Mouse (Mus musculus) forebrain, embryonic 11.5 days (tissue): Measurements from ENCODE around the gene B3gat1. TPM values are rescaled to one million over a fixed set of nuclear protein-coding genes. Genes with fewer than 3 reads are reported as not detected.

Source experiments
- ATAC-seq: fragments of 200-750 bp; cut with Nextera tagmentation; replicated peaks from 2 replicates; pipeline ENCODE4 v1.8.0; 2017; ENCODE audit warnings: moderate TSS enrichment; ENCODE audit not compliant: low FRiP score
- DNase-seq: peaks from one replicate; pipeline ENCODE4 v3.0.0-alpha.2; 2017; ENCODE audit warnings: low spot score
- H3K27ac ChIP-seq: fragments of 300-500 bp; sonication (generic); 2 replicates; pipeline ENCODE4 v1.5.1; 2014; ENCODE audit warnings: low read depth, low read length
- H3K27me3 ChIP-seq: fragments of 300-500 bp; sonication (generic); 2 replicates; pipeline ENCODE4 v1.6.1; 2014; ENCODE audit warnings: mild to moderate bottlenecking, low read length, mixed read lengths; ENCODE audit not compliant: control insufficient read depth, insufficient read depth
- H3K36me3 ChIP-seq: fragments of 300-500 bp; sonication (generic); 2 replicates; pipeline ENCODE4 v1.6.1; 2014; ENCODE audit warnings: mild to moderate bottlenecking, low read length, moderate library complexity, mixed read lengths; ENCODE audit not compliant: control insufficient read depth, insufficient read depth
- H3K4me1 ChIP-seq: fragments of 300-500 bp; sonication (generic); replicated peaks from 2 replicates; pipeline ENCODE4 v1.6.1; 2014; ENCODE audit warnings: low read length, mixed read lengths; ENCODE audit not compliant: control insufficient read depth, insufficient read depth
- H3K4me2 ChIP-seq: fragments of 300-500 bp; sonication (generic); 2 replicates; pipeline ENCODE4 v1.6.1; 2014; ENCODE audit warnings: low read depth, mild to moderate bottlenecking, low read length, moderate library complexity, mixed read lengths; ENCODE audit not compliant: severe bottlenecking
- H3K4me3 ChIP-seq: fragments of 300-500 bp; sonication (generic); 2 replicates; pipeline ENCODE4 v1.5.1; 2014; ENCODE audit warnings: low read depth, low read length
- H3K9ac ChIP-seq: fragments of 300-500 bp; sonication (generic); 2 replicates; pipeline ENCODE4 v1.6.1; 2014; ENCODE audit warnings: low read length
- H3K9me3 ChIP-seq: fragments of 300-500 bp; sonication (generic); 2 replicates; pipeline ENCODE4 v1.6.1; 2016; ENCODE audit warnings: low read length, mixed read lengths; ENCODE audit not compliant: control insufficient read depth
- WGBS: fragments of 180-500 bp; shearing (Covaris S2); extraction: QIAGEN DNeasy Blood & Tissue Kit; methylation state at CpG from one replicate; pipeline ENCODE4 v1.1.7; 2014; 5-methylcytosine and 5-hydroxymethylcytosine counted together
- polyA plus RNA-seq: library from polyadenylated mRNA; unstranded; fragments of >200 nt; fragmentation: Nextera tagmentation; extraction: Ambion mirVana; gene quantifications from 2 replicates; pipeline ENCODE4 v1.2.1, GENCODE M21; 2014

The B3gat1 gene
- 8.2 and 8.9 TPM in 2 replicates for polyA plus RNA-seq

DNA sequence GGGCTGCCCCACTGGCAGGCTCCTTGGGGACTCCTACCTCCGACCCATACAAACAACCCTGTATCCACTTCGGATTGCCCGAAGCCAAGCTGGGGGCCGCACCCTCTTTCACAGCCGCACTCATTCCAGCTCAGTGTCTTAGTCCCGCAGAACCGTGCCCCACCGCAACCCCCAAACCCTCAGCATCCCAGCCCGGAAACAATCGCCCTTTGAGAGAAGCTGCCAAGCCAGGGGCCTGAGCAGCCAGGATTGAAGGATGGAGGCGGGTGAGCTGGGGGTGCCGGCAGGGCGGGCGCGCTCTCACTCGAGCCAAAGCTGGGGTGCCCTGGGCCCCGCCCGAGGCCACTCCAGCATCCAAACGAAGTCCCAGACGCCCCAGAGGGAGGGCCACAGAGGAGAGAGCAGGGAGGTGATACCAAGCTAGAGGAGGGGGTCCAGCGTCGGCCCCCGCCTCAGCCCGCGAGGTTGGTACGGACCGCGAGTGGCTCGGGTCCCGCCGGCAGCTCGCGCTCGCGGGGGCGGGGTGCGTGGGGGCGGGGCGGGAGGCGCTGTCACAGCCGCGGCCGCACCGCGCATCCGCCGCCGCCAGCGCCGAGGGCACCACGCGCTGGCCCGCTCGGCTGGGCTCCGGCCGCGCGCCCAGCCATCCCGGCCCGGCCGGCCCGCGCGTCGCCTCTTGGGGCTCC is at the start of gene B3gat1:
TSS of gene B3gat1 (plus strand) at position 523 of the 686 bp plus-strand sequence.
- DNase-seq (peak; percentile 85), ATAC-seq (peak; percentile 91)
- Histone ChIP-seq H3K4me1 (peaks cover 3% of the 10 kb centered on the region; the same call in 1 of the 2 replicates), H3K27me3 (no peaks in the 10 kb centered on the region; the same call in none of the 2 replicates), H3K27ac (no peak within 1 kb of the TSS), H3K9me3 (no peaks in the 10 kb centered on the region), H3K4me3 (peak within 1 kb of the TSS; percentile 68), H3K36me3 (no peaks in the 10 kb centered on the region), H3K4me2 (peak within 1 kb of the TSS; percentile 94), H3K9ac (peak within 1 kb of the TSS; percentile 70)
- WGBS = under 1% methylated on average over 30 of the region's 65 CpGs

DNA sequence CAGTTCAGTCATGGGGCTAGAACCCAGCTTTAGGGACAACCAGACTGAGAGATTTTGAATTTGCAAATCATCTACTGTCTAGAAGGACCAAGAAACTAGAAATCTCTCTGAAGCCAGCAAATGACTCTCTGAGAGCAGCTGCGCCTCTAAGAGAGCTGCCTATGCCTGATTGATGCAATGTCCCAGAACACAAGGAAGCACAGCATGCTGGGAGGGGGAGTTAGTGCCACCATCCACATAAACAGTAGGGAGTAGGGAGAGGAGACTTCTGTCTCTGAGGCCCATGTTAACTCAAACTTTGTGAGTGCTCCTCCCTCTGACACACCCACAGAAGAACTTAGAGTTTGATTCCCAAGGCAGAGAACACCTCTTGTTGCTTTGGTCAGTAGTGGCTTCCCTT is 44.4 kb upstream of the B3gat1 start:
- no peaks in the 10 kb centered on the region for H3K27me3 ChIP-seq
- DNase-seq (no peak), ATAC-seq (no peak)
- no peak overlapping the region for H3K9ac ChIP-seq
- H3K4me1 ChIP-seq = no peaks in the 10 kb centered on the region; the same call in 1 of the 2 replicates
- no peaks in the 10 kb centered on the region for H3K9me3 ChIP-seq
- H3K4me2 ChIP-seq = no peak overlapping the region
- WGBS = 83% methylated on average over 1 of the region's 1 CpGs
- H3K36me3 ChIP-seq = no peaks in the 10 kb centered on the region
- H3K4me3 ChIP-seq = no peak overlapping the region
- no peak overlapping the region for H3K27ac ChIP-seq

DNA sequence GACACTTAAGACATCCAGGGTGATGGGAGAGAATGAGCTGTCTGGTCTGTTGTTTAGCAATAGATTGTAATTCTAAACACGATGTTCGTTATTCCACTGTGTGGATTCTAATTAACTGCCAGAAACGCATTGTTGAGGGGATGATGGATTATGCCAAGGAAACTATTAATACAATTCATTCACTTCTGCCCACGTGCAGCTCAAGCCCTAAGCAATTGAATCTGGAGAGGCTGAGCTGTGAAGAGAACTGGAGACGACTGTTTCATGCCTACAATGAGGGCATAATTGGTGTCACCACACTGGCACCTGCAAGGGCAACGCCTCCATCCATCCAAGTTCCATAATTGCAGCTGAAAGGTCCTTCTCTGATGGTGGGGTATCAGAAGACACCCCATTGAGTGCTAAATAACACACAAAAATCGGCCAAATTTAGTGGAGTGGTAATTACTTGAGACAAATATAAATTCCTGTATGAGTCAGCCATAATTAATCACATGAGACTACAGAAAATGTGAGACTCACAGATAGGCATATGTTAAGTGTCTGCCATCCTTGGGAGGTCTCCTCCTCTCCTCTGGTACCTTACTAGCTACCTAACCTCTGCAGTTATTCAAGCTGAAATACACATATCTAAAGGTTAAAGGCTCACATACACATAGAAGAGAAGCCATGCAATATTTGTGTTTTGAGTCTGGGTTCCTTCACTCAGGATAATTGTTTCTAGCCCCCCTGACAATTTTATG is 43.4 kb upstream of the B3gat1 start:
- Histone ChIP-seq H3K27me3 (no peaks in the 10 kb centered on the region), H3K4me1 (no peaks in the 10 kb centered on the region; the same call in 1 of the 2 replicates), H3K27ac (no peak overlapping the region), H3K9ac (no peak overlapping the region), H3K9me3 (no peaks in the 10 kb centered on the region), H3K4me3 (no peak overlapping the region), H3K4me2 (no peak overlapping the region), H3K36me3 (no peaks in the 10 kb centered on the region)
- ATAC-seq (peak; percentile 70), DNase-seq (no peak)
- WGBS = 36% methylated on average over 7 of the region's 7 CpGs

DNA sequence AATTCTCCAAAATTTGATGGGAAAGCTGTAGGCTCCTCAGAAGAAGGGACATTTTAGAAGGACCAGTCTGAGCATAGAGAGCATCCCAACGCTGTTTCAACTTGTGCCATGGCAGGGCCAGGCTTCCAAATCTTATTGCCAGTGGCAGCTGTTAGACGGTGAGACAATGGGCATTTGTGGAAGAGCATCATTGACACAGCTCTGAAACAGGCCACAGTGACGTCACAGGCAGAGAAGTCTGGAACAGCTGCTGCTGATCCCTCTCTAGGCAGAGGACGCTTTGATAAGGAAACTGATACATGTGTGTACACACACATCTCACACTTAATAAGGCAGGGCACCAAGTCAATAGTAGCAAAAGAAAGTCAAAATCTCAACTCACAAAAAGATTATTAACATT is 40.9 kb upstream of the B3gat1 start:
- Histone ChIP-seq H3K4me3 (no peak overlapping the region), H3K27ac (no peak overlapping the region), H3K4me2 (no peak overlapping the region), H3K9me3 (no peaks in the 10 kb centered on the region), H3K4me1 (no peaks in the 10 kb centered on the region; the same call in 1 of the 2 replicates), H3K9ac (no peak overlapping the region), H3K27me3 (no peaks in the 10 kb centered on the region), H3K36me3 (no peaks in the 10 kb centered on the region)
- DNase-seq = no peak
- no peak for ATAC-seq
- 76% methylated on average over 4 of the region's 4 CpGs for WGBS

DNA sequence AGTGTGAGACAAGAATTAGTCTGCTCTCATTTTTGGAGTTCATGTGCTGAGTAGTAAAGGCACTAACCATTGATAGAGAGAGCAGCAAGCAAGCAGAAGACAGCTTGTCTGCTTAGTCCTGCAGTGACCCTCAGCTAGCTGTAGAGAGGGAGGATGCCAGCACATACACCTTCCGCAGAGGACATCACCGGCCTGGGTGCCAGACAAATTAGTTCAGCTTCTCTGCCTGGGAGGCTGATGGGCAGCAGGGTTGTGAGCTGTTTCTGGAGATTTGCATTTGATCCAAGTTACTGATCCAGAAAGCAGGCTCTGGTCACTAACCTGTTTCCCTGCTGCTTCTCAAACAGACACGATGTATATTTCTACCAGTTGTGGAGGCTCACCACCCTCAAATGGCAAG is 38.9 kb upstream of the B3gat1 start:
- Histone ChIP-seq H3K4me2 (no peak overlapping the region), H3K27ac (no peak overlapping the region), H3K4me1 (no peaks in the 10 kb centered on the region; the same call in 1 of the 2 replicates), H3K9me3 (no peaks in the 10 kb centered on the region), H3K4me3 (no peak overlapping the region), H3K36me3 (no peaks in the 10 kb centered on the region), H3K27me3 (no peaks in the 10 kb centered on the region), H3K9ac (no peak overlapping the region)
- no peak for DNase-seq
- ATAC-seq = no peak
- 90% methylated on average over 3 of the region's 3 CpGs for WGBS

DNA sequence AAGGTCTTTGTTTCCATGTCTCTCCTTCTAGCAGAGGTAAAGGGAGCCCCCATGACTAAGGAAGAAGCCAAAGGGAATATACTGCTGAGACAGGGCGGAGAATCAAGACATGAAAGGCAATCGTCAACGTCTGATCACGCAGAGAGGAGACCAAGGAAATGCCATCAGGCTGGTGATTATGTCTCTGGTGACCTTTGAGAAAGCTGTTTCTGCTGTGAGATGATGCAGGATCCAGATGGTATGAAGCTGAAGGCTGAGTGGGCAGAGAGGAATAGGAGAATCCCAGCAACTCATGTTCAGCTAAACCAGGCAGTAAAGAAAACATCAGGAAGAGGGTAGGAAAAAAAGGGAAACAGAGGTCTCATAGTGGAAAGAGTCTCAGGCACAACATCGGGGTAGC is 38.4 kb upstream of the B3gat1 start:
- Histone ChIP-seq H3K4me3 (no peak overlapping the region), H3K27me3 (no peaks in the 10 kb centered on the region), H3K4me2 (no peak overlapping the region), H3K27ac (no peak overlapping the region), H3K9ac (no peak overlapping the region), H3K4me1 (no peaks in the 10 kb centered on the region), H3K9me3 (no peaks in the 10 kb centered on the region), H3K36me3 (no peaks in the 10 kb centered on the region)
- DNase-seq (no peak), ATAC-seq (no peak)
- 84% methylated on average over 5 of the region's 5 CpGs for whole genome bisulfite sequencing

DNA sequence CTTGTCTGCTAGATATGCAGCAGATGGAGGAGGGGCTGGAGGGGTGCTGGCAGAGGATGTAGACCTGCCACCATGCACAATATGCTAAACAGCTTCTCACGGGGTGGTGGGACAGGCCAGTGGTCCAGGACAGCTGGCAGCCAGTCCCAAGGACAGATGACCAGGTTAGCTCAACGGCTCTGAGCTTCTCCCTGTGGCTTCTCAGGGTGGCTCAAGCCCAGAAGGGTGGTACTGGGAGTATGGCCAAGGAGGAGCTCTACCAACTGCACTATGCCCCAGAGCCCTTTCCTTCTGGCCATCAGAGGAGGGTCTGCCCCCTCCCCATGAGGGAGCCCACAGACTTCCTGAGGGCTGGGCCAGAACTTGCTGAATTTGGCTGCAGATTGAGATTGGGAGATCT is 35.2 kb upstream of the B3gat1 start:
- H3K9me3 ChIP-seq = no peaks in the 10 kb centered on the region
- no peak overlapping the region for H3K27ac ChIP-seq
- DNase-seq (no peak), ATAC-seq (no peak)
- H3K9ac ChIP-seq = no peak overlapping the region
- WGBS = 89% methylated on average over 2 of the region's 2 CpGs
- no peaks in the 10 kb centered on the region for H3K27me3 ChIP-seq
- no peak overlapping the region for H3K4me3 ChIP-seq
- H3K36me3 ChIP-seq = no peaks in the 10 kb centered on the region
- no peak overlapping the region for H3K4me2 ChIP-seq
- no peaks in the 10 kb centered on the region for H3K4me1 ChIP-seq

DNA sequence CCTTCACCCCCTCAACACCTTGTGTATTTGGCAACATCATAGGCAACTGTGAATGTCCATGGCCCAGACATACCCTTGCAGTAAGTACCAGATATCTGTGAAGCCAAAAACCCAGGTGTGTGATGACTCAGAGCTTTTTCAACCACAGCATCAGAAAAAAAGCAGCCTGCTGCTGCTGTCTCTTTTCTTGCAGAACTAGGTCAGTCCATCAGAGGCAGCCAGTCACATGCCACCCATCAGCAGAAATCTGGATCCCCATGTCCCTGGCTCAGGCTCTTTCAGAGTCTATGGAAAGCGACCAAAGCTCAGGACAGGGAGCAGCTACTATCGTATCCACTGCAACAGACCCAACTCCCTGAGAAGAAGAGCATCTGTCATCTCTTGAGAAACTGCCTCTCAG is 33.2 kb upstream of the B3gat1 start:
- Histone ChIP-seq H3K27ac (no peak overlapping the region), H3K9me3 (no peaks in the 10 kb centered on the region), H3K36me3 (no peaks in the 10 kb centered on the region), H3K27me3 (no peaks in the 10 kb centered on the region), H3K9ac (no peak overlapping the region), H3K4me3 (no peak overlapping the region), H3K4me2 (no peak overlapping the region), H3K4me1 (no peaks in the 10 kb centered on the region)
- DNase-seq = no peak
- no peak for ATAC-seq
- WGBS = 89% methylated on average over 2 of the region's 2 CpGs
